Mouse (Mus musculus): ENCODE measurements around the gene Gaa.

DNA sequence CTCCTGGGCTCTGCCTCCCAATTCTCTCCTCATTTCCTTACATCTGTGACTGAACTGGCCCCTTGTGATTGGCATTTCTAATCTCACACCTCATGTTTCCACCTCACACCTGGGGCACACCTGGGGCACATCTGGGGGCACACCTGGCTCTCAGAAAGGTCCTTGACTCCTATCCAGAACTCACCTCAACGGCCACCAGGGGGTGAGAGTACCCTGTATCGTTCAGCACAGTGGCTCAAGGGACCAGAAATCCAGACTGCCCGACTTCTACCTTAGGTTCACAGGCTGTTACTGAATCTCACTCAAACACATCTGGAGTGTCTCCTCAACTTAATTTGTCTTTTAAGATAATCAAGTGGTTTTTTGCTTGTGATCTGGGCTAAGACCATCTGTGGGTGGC is 64.3 kb downstream of the Gaa start:
- no peak for TF ChIP-seq CTCF (IDR thresholded peaks at IDR 0.05; ENCODE audit: borderline replicate concordance, control insufficient read depth, extremely low read depth, insufficient read depth, low read length, poor library complexity)
- no peak for TF ChIP-seq POLR2A (IDR thresholded peaks at IDR 0.05; ENCODE audit: control insufficient read depth, extremely low read depth, insufficient read depth, low read length, poor library complexity)
